Mouse (Mus musculus) CH12.LX (cell line): Measurements from ENCODE around the gene C2.

Experiments used
- CHD1 ChIP-seq: IDR thresholded peaks from 2 replicates; pipeline ENCODE4 v1.6.1; 2012; ENCODE audit warnings: low read depth, low read length, improper control_type of control experiment, inconsistent platforms
- MAZ ChIP-seq: IDR thresholded peaks from 2 replicates; pipeline ENCODE4 v1.6.1; 2012; ENCODE audit warnings: low read depth, mild to moderate bottlenecking, inconsistent platforms, low read length, improper control_type of control experiment, moderate library complexity
- USF1 ChIP-seq: IDR thresholded peaks from 2 replicates; pipeline ENCODE4 v1.6.1; 2014; ENCODE audit warnings: low read depth, mild to moderate bottlenecking, inconsistent platforms, low read length, improper control_type of control experiment
- ZC3H11A ChIP-seq: IDR thresholded peaks from 2 replicates; pipeline ENCODE4 v1.6.1; 2012; ENCODE audit warnings: low read depth, mild to moderate bottlenecking, inconsistent platforms, low read length, improper control_type of control experiment
- ZMIZ1 ChIP-seq: IDR thresholded peaks from 2 replicates; pipeline ENCODE4 v1.6.1; 2012; ENCODE audit warnings: low read depth, mild to moderate bottlenecking, inconsistent platforms, low read length, improper control_type of control experiment
- ZNF384 ChIP-seq: IDR thresholded peaks from 2 replicates; pipeline ENCODE4 v1.6.1; 2012; ENCODE audit warnings: low read depth, low read length, improper control_type of control experiment, inconsistent platforms

- TF ChIP-seq CHD1 (no peak), ZC3H11A (no peak), USF1 (no peak), MAZ (no peak), ZNF384 (no peak), ZMIZ1 (no peak)
Observed at GRCm38 (mm10) chr17:34881683-34882310, 16.3 kb downstream of the C2 start, which contains the start of gene Gm20547.
